Mouse (Mus musculus) forebrain, embryonic 16.5 days (tissue): ENCODE measurements around the gene Lrrc29. TPM values are rescaled to one million over a fixed set of nuclear protein-coding genes. Genes with fewer than 3 reads are reported as not detected.

Experiments used
- ATAC-seq: fragments of 200-750 bp; cut with Nextera tagmentation; 2 replicates; pipeline ENCODE4 v1.8.0; 2017; ENCODE audit warnings: mild to moderate bottlenecking, moderate library complexity
- H3K27ac ChIP-seq: fragments of 300-500 bp; sonication (generic); 2 replicates; pipeline ENCODE4 v1.5.1; 2014; ENCODE audit warnings: low read length, control low read depth
- H3K27me3 ChIP-seq: fragments of 300-500 bp; sonication (generic); replicated peaks from 2 replicates; pipeline ENCODE4 v1.6.1; 2014; ENCODE audit warnings: low read length; ENCODE audit not compliant: control insufficient read depth, insufficient read depth
- H3K36me3 ChIP-seq: fragments of 300-500 bp; sonication (generic); 2 replicates; pipeline ENCODE4 v1.6.1; 2014; ENCODE audit not compliant: control insufficient read depth, insufficient read depth
- H3K4me1 ChIP-seq: fragments of 300-500 bp; sonication (generic); replicated peaks from 2 replicates; pipeline ENCODE4 v1.6.1; 2014; ENCODE audit warnings: low read length; ENCODE audit not compliant: control insufficient read depth, insufficient read depth
- H3K4me2 ChIP-seq: fragments of 300-500 bp; sonication (generic); 2 replicates; pipeline ENCODE4 v1.6.1; 2014; ENCODE audit warnings: mild to moderate bottlenecking, low read length, control low read depth
- H3K4me3 ChIP-seq: fragments of 300-500 bp; sonication (generic); replicated peaks from 2 replicates; pipeline ENCODE4 v1.5.1; 2014; ENCODE audit warnings: mild to moderate bottlenecking, low read length, control low read depth
- H3K9ac ChIP-seq: fragments of 300-500 bp; sonication (generic); replicated peaks from 2 replicates; pipeline ENCODE4 v1.6.1; 2014; ENCODE audit warnings: low read depth, low read length, control low read depth
- H3K9me3 ChIP-seq: fragments of 300-500 bp; sonication (generic); 2 replicates; pipeline ENCODE4 v1.6.1; 2016; ENCODE audit warnings: low read length; ENCODE audit not compliant: control insufficient read depth
- WGBS: fragments of 180-500 bp; shearing (Covaris S2); extraction: QIAGEN DNeasy Blood & Tissue Kit; methylation state at CpG from one replicate; pipeline ENCODE4 v1.1.7; 2014; 5-methylcytosine and 5-hydroxymethylcytosine counted together
- polyA plus RNA-seq: library from polyadenylated mRNA; unstranded; fragments of >200 nt; fragmentation: Nextera tagmentation; extraction: Ambion mirVana; gene quantifications from 2 replicates; pipeline ENCODE4 v1.2.1, GENCODE M21; 2015

Gene Lrrc29
- polyA plus RNA-seq, 1 experiment from 2014 or later: 0.99 TPM

GRCm38 (mm10) chr8:105313622-105314402 lies 12.3 kb downstream of the Lrrc29 start:
- Histone ChIP-seq H3K4me1 (no peaks in the 10 kb centered on the region), H3K27ac (no peak overlapping the region), H3K4me3 (no peak overlapping the region), H3K4me2 (no peak overlapping the region), H3K9me3 (no peaks in the 10 kb centered on the region), H3K27me3 (no peaks in the 10 kb centered on the region), H3K36me3 (peaks cover 8% of the 10 kb centered on the region; the same call in 1 of the 2 replicates), H3K9ac (no peak overlapping the region)
- 79% methylated on average over 9 of the region's 9 CpGs for WGBS
- no peak for ATAC-seq

GRCm38 (mm10) chr8:105312891-105313481 lies 13.1 kb downstream of the Lrrc29 start:
- peaks cover 10% of the 10 kb centered on the region; the same call in 1 of the 2 replicates for H3K36me3 ChIP-seq
- no peaks in the 10 kb centered on the region for H3K9me3 ChIP-seq
- WGBS: 92% methylated on average over 8 of the region's 8 CpGs
- no peak overlapping the region for H3K4me3 ChIP-seq
- no peaks in the 10 kb centered on the region for H3K4me1 ChIP-seq
- H3K4me2 ChIP-seq: no peak overlapping the region
- H3K9ac ChIP-seq: no peak overlapping the region
- ATAC-seq: no peak
- H3K27ac ChIP-seq: no peak overlapping the region
- no peaks in the 10 kb centered on the region for H3K27me3 ChIP-seq

GRCm38 (mm10) chr8:105311718-105312117 lies 14.4 kb downstream of the Lrrc29 start:
- H3K4me1 ChIP-seq: no peaks in the 10 kb centered on the region
- no peak overlapping the region for H3K4me3 ChIP-seq
- WGBS: 100% methylated on average over 1 of the region's 1 CpGs
- no peak for ATAC-seq
- no peaks in the 10 kb centered on the region for H3K27me3 ChIP-seq
- H3K9ac ChIP-seq: no peak overlapping the region
- peaks cover 14% of the 10 kb centered on the region for H3K36me3 ChIP-seq
- H3K27ac ChIP-seq: no peak overlapping the region
- no peak overlapping the region for H3K4me2 ChIP-seq
- H3K9me3 ChIP-seq: no peaks in the 10 kb centered on the region

GRCm38 (mm10) chr8:105310118-105310517 lies 16.0 kb downstream of the Lrrc29 start:
- H3K27me3 ChIP-seq: no peaks in the 10 kb centered on the region
- peaks cover 11% of the 10 kb centered on the region for H3K36me3 ChIP-seq
- H3K9ac ChIP-seq: no peak overlapping the region
- H3K27ac ChIP-seq: no peak overlapping the region
- H3K4me2 ChIP-seq: no peak overlapping the region
- peaks cover 8% of the 10 kb centered on the region for H3K4me1 ChIP-seq
- H3K9me3 ChIP-seq: no peaks in the 10 kb centered on the region
- WGBS: 88% methylated on average over 8 of the region's 8 CpGs
- ATAC-seq: no peak
- H3K4me3 ChIP-seq: no peak overlapping the region

GRCm38 (mm10) chr8:105309142-105309847 lies 16.8 kb downstream of the Lrrc29 start:
- Histone ChIP-seq H3K4me1 (peaks cover 8% of the 10 kb centered on the region), H3K4me2 (no peak overlapping the region), H3K9ac (no peak overlapping the region), H3K9me3 (no peaks in the 10 kb centered on the region), H3K27me3 (no peaks in the 10 kb centered on the region), H3K36me3 (peaks cover 11% of the 10 kb centered on the region), H3K27ac (no peak overlapping the region), H3K4me3 (no peak overlapping the region)
- no peak for ATAC-seq
- 85% methylated on average over 15 of the region's 15 CpGs for WGBS

GRCm38 (mm10) chr8:105308428-105308827 lies 17.6 kb downstream of the Lrrc29 start:
- H3K4me1 ChIP-seq: peaks cover 8% of the 10 kb centered on the region
- H3K4me2 ChIP-seq: no peak overlapping the region
- ATAC-seq: no peak
- H3K36me3 ChIP-seq: peaks cover 15% of the 10 kb centered on the region
- no peaks in the 10 kb centered on the region for H3K27me3 ChIP-seq
- H3K4me3 ChIP-seq: no peak overlapping the region
- no peaks in the 10 kb centered on the region for H3K9me3 ChIP-seq
- no peak overlapping the region for H3K9ac ChIP-seq
- no peak overlapping the region for H3K27ac ChIP-seq
- WGBS: 91% methylated on average over 10 of the region's 10 CpGs

- no peak for ATAC-seq
- Histone ChIP-seq H3K36me3 (peaks cover 19% of the 10 kb centered on the region), H3K27me3 (no peaks in the 10 kb centered on the region), H3K4me1 (peaks cover 8% of the 10 kb centered on the region), H3K9me3 (no peaks in the 10 kb centered on the region), H3K9ac (no peak overlapping the region), H3K27ac (no peak overlapping the region), H3K4me2 (no peak overlapping the region), H3K4me3 (no peak overlapping the region)
- 94% methylated on average over 13 of the region's 13 CpGs for WGBS
Measured at GRCm38 (mm10) chr8:105307670-105308069, 18.4 kb downstream of the Lrrc29 start.

GRCm38 (mm10) chr8:105306146-105306691 lies 19.9 kb downstream of the Lrrc29 start:
- no peak overlapping the region for H3K27ac ChIP-seq
- 62% methylated on average over 5 of the region's 5 CpGs for WGBS
- H3K4me2 ChIP-seq: peak overlapping the region; percentile 31
- H3K9me3 ChIP-seq: no peaks in the 10 kb centered on the region
- H3K9ac ChIP-seq: no peak overlapping the region
- ATAC-seq: peak; percentile 29
- no peaks in the 10 kb centered on the region for H3K27me3 ChIP-seq
- no peak overlapping the region for H3K4me3 ChIP-seq
- H3K36me3 ChIP-seq: peaks cover 25% of the 10 kb centered on the region
- H3K4me1 ChIP-seq: peaks cover 8% of the 10 kb centered on the region
